Mouse (Mus musculus) forebrain, embryonic 11.5 days (tissue): ENCODE measurements at regions not wholly inside any gene's neighbourhood (a gene's known extent, or its start where the extent isn't known, plus 50 kb on each side); places are given as distances from the start of the nearest gene placed in this dataset.

ENCODE experiments used
- ATAC-seq: fragments of 200-750 bp; cut with Nextera tagmentation; replicated peaks from 2 replicates; pipeline ENCODE4 v1.8.0; 2017; ENCODE audit warnings: moderate TSS enrichment; ENCODE audit not compliant: low FRiP score
- DNase-seq: peaks from one replicate; pipeline ENCODE4 v3.0.0-alpha.2; 2017; ENCODE audit warnings: low spot score
- H3K27ac ChIP-seq: fragments of 300-500 bp; sonication (generic); 2 replicates; pipeline ENCODE4 v1.5.1; 2014; ENCODE audit warnings: low read depth, low read length
- H3K27me3 ChIP-seq: fragments of 300-500 bp; sonication (generic); 2 replicates; pipeline ENCODE4 v1.6.1; 2014; ENCODE audit warnings: mild to moderate bottlenecking, low read length, mixed read lengths; ENCODE audit not compliant: control insufficient read depth, insufficient read depth
- H3K36me3 ChIP-seq: fragments of 300-500 bp; sonication (generic); 2 replicates; pipeline ENCODE4 v1.6.1; 2014; ENCODE audit warnings: mild to moderate bottlenecking, low read length, moderate library complexity, mixed read lengths; ENCODE audit not compliant: control insufficient read depth, insufficient read depth
- H3K4me1 ChIP-seq: fragments of 300-500 bp; sonication (generic); replicated peaks from 2 replicates; pipeline ENCODE4 v1.6.1; 2014; ENCODE audit warnings: low read length, mixed read lengths; ENCODE audit not compliant: control insufficient read depth, insufficient read depth
- H3K4me2 ChIP-seq: fragments of 300-500 bp; sonication (generic); 2 replicates; pipeline ENCODE4 v1.6.1; 2014; ENCODE audit warnings: low read depth, mild to moderate bottlenecking, low read length, moderate library complexity, mixed read lengths; ENCODE audit not compliant: severe bottlenecking
- H3K4me3 ChIP-seq: fragments of 300-500 bp; sonication (generic); 2 replicates; pipeline ENCODE4 v1.5.1; 2014; ENCODE audit warnings: low read depth, low read length
- H3K9ac ChIP-seq: fragments of 300-500 bp; sonication (generic); 2 replicates; pipeline ENCODE4 v1.6.1; 2014; ENCODE audit warnings: low read length
- H3K9me3 ChIP-seq: fragments of 300-500 bp; sonication (generic); 2 replicates; pipeline ENCODE4 v1.6.1; 2016; ENCODE audit warnings: low read length, mixed read lengths; ENCODE audit not compliant: control insufficient read depth
- WGBS: fragments of 180-500 bp; shearing (Covaris S2); extraction: QIAGEN DNeasy Blood & Tissue Kit; methylation state at CpG from one replicate; pipeline ENCODE4 v1.1.7; 2014; 5-methylcytosine and 5-hydroxymethylcytosine counted together

DNA sequence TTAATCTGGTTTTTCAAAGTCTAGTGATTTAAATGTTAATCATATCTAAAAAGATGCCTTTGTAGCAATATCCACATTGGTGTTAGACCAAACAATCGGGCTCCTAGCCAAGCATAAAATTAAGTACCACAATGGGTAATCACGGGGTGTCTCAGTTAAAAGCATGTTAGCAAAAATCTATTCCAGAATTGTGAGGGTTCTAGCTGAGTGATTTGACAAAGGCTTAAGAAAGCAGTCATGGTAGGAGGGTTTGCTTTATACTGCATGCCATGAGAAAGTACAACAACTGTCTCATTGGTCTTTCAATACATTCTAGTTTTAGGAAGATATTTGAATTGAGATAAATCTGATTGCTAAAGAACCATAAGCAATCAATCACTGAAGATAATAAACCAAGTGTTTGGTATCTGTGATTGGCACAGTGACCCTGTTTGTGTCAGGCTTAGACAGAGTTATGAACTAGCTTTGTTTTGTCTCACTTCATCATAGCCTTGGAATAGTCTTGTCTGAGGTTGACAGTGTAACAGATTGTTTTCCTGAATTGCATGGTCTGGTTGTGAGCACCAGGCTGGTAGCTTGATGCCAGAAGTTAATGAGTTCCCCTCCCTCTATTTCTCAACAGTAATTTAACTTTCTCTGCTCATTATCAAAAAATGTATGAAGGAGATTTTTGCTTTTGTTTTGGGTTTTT, 186.9 kb upstream of the Sema3a start:
- Histone ChIP-seq H3K9me3 (no peaks in the 10 kb centered on the region), H3K27ac (no peak overlapping the region), H3K4me1 (no peaks in the 10 kb centered on the region), H3K4me3 (no peak overlapping the region), H3K4me2 (no peak overlapping the region), H3K9ac (no peak overlapping the region), H3K27me3 (no peaks in the 10 kb centered on the region), H3K36me3 (no peaks in the 10 kb centered on the region)
- no peak for DNase-seq
- WGBS = 52% methylated on average over 2 of the region's 2 CpGs
- no peak for ATAC-seq

- H3K9me3 ChIP-seq = no peaks in the 10 kb centered on the region
- WGBS = 86% methylated on average over 5 of the region's 5 CpGs
- no peak overlapping the region for H3K27ac ChIP-seq
- no peaks in the 10 kb centered on the region for H3K4me1 ChIP-seq
- H3K27me3 ChIP-seq = no peaks in the 10 kb centered on the region
- no peak overlapping the region for H3K4me2 ChIP-seq
- no peaks in the 10 kb centered on the region for H3K36me3 ChIP-seq
- no peak for ATAC-seq
- DNase-seq = no peak
- no peak overlapping the region for H3K4me3 ChIP-seq
- no peak overlapping the region for H3K9ac ChIP-seq
Measured at GRCm38 (mm10) chr5:12944554-12944953, 180.7 kb upstream of the Sema3a start.

DNA sequence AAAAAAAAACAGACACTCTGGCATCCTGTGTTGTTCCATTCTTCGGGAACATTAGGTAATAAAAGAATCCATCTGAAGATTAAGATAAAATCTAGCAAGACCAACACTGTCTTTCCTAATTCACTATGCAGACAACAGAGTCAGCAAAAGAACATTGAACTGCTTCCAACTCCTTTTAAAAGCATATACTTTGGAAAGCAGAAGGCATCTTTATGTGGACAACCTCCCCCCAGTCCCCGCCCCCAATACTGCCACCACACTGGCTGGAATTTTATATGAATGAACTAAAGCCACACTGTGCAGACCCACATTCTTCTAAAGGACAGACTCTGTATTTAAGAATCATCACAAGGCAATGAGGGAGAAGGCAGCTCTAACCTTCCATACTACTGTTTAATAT, 176.7 kb upstream of the Sema3a start:
- Histone ChIP-seq H3K36me3 (no peaks in the 10 kb centered on the region), H3K27me3 (no peaks in the 10 kb centered on the region), H3K4me2 (no peak overlapping the region), H3K9me3 (no peaks in the 10 kb centered on the region), H3K27ac (no peak overlapping the region), H3K4me3 (no peak overlapping the region), H3K4me1 (no peaks in the 10 kb centered on the region), H3K9ac (no peak overlapping the region)
- ATAC-seq = no peak
- DNase-seq = no peak
- 75% methylated on average over 2 of the region's 2 CpGs for WGBS

DNA sequence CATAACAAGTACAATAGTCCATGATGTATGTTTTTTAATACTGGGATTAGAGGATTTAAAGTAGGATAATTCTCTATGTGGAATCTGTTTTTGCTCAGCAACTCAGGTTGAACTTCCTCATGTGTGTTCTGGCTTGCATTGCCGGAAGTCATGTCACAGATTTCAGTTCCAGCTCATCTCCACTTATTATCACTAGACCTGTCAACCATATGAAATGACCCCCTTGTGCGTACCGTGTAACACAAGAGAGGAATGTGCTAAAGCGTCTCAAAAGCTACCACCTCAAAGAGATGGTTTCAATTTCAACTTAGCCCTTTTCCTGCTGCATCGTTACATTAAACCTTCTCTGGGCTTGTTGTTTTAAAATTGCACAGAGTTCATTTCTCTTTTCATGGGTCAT, 154.2 kb upstream of the Sema3a start:
- no peak overlapping the region for H3K27ac ChIP-seq
- H3K27me3 ChIP-seq = no peaks in the 10 kb centered on the region
- H3K9ac ChIP-seq = no peak overlapping the region
- H3K4me3 ChIP-seq = no peak overlapping the region
- DNase-seq = no peak
- WGBS = 38% methylated on average over 5 of the region's 5 CpGs
- no peaks in the 10 kb centered on the region for H3K4me1 ChIP-seq
- ATAC-seq = no peak
- H3K9me3 ChIP-seq = no peaks in the 10 kb centered on the region
- H3K36me3 ChIP-seq = no peaks in the 10 kb centered on the region
- H3K4me2 ChIP-seq = no peak overlapping the region

DNA sequence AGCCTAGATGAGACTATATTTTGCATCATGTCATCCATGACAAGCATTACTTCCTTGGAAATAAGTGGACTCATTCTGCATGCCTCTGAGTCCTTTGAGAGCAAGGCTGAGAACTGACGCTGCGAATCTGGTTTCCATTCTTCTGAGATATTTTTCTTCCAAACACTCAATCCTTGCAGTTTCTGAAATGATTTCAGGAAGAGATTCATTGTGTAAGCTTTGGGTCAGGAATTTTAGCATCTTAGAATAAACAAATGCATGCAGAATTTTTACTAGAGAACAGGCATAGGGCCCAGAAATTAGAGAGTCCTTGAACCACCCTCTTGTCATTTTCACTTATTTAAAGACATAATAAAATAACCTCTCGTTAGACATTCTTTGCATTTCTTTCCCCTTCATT, 151.5 kb upstream of the Sema3a start:
- no peak overlapping the region for H3K4me3 ChIP-seq

GRCm38 (mm10) chr5:12976015-12976742, 149.0 kb upstream of the Sema3a start:
- Histone ChIP-seq H3K4me1 (no peaks in the 10 kb centered on the region), H3K4me3 (no peak overlapping the region), H3K27me3 (no peaks in the 10 kb centered on the region), H3K27ac (no peak overlapping the region), H3K4me2 (no peak overlapping the region), H3K9ac (no peak overlapping the region), H3K9me3 (no peaks in the 10 kb centered on the region), H3K36me3 (no peaks in the 10 kb centered on the region)
- ATAC-seq (no peak), DNase-seq (no peak)
- WGBS = 92% methylated on average over 8 of the region's 8 CpGs

More for the DNA sequence above, 151.5 kb upstream of the Sema3a start:
- no peak for ATAC-seq
- Histone ChIP-seq H3K27me3 (no peaks in the 10 kb centered on the region), H3K4me1 (no peaks in the 10 kb centered on the region), H3K36me3 (no peaks in the 10 kb centered on the region), H3K4me2 (no peak overlapping the region), H3K27ac (no peak overlapping the region), H3K9ac (no peak overlapping the region), H3K9me3 (no peaks in the 10 kb centered on the region)
- DNase-seq = no peak
- WGBS = 84% methylated on average over 3 of the region's 3 CpGs

- no peak for DNase-seq
- H3K27me3 ChIP-seq = no peaks in the 10 kb centered on the region
- no peaks in the 10 kb centered on the region for H3K9me3 ChIP-seq
- no peak overlapping the region for H3K4me3 ChIP-seq
- H3K4me1 ChIP-seq = no peaks in the 10 kb centered on the region
- no peaks in the 10 kb centered on the region for H3K36me3 ChIP-seq
- 84% methylated on average over 2 of the region's 2 CpGs for WGBS
- no peak overlapping the region for H3K9ac ChIP-seq
- no peak overlapping the region for H3K27ac ChIP-seq
- no peak for ATAC-seq
- H3K4me2 ChIP-seq = no peak overlapping the region
Measured at GRCm38 (mm10) chr5:12977875-12978274, 147.3 kb upstream of the Sema3a start.

GRCm38 (mm10) chr5:12993826-12994225, 131.4 kb upstream of the Sema3a start:
- WGBS = 89% methylated on average over 1 of the region's 1 CpGs
- H3K9me3 ChIP-seq = no peaks in the 10 kb centered on the region
- H3K4me2 ChIP-seq = no peak overlapping the region
- no peaks in the 10 kb centered on the region for H3K27me3 ChIP-seq
- H3K9ac ChIP-seq = no peak overlapping the region
- H3K4me1 ChIP-seq = no peaks in the 10 kb centered on the region
- H3K4me3 ChIP-seq = no peak overlapping the region
- H3K36me3 ChIP-seq = no peaks in the 10 kb centered on the region
- no peak for ATAC-seq
- no peak for DNase-seq
- no peak overlapping the region for H3K27ac ChIP-seq

GRCm38 (mm10) chr5:12997440-12997839, 127.8 kb upstream of the Sema3a start:
- H3K4me2 ChIP-seq = no peak overlapping the region

More at GRCm38 (mm10) chr5:12997440-12997839, 127.8 kb upstream of the Sema3a start:
- Histone ChIP-seq H3K27me3 (no peaks in the 10 kb centered on the region), H3K36me3 (no peaks in the 10 kb centered on the region), H3K4me1 (no peaks in the 10 kb centered on the region), H3K9ac (no peak overlapping the region), H3K4me3 (no peak overlapping the region), H3K27ac (no peak overlapping the region), H3K9me3 (no peaks in the 10 kb centered on the region)
- no peak for DNase-seq
- ATAC-seq = no peak
- WGBS = 88% methylated on average over 6 of the region's 6 CpGs
